Mouse (Mus musculus) spleen, adult 10 weeks (tissue): Measurements from ENCODE around the gene Pdlim4. TPM values are rescaled to one million over a fixed set of nuclear protein-coding genes. Genes with fewer than 3 reads are reported as not detected.

ENCODE experiments used
- polyA plus RNA-seq: library from polyadenylated mRNA; stranded (reverse); fragments of 350-450 nt; fragmentation: Illumina TruSeq; extraction: RNeasy Lipid Tissue Mini Kit (QIAGEN cat#74804); gene quantifications from one replicate; pipeline ENCODE4 v1.2.3, GENCODE M21; 2015; ENCODE audit warnings: low replicate concordance; ENCODE audit not compliant: insufficient read depth

Pdlim4 gene
- 9.6 TPM for polyA plus RNA-seq

DNA sequence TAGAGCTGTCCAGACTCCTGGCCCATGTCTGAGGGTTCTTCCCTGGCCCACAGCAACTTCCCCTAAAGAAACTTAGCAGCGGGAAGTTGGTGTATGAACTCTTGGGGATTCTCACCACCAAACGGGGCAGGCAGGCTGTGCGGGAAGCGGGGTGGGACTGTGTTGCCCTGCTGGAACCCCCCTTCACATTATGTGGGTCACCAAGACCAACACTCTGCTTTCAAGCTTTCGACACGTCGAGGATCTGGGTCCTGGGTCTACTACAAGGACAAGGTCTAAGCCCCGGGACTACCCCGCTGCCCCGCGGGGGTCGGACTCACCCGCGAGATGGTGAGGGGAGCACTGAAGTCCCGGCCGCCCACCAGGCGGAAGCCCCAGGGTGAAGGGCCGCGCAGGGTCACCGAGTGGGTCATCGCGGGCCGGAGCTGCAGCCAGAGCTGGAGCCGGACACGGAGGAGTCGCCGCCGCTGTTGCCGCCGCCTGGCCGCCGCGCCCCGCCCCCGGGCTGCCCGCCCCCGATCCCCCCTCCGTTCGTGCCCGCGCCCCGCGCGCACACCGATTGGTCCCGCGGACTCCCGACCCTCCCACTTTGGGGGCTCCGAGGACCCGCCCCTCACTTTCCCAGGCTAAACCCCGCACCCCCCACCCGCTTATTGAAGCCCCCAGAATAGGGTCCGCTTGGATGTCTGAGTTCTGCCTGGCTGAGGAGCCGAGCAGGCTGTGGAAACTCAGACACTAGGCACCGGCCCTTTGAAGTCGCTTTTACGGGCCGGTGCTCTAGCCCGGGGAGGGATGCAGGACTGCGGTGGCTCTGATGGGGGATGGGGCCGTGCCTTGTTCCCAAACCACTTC is at the start of gene Pdlim4:
TSS of gene Pdlim4 (minus strand) at position 495 of the 852 bp plus-strand sequence.

DNA sequence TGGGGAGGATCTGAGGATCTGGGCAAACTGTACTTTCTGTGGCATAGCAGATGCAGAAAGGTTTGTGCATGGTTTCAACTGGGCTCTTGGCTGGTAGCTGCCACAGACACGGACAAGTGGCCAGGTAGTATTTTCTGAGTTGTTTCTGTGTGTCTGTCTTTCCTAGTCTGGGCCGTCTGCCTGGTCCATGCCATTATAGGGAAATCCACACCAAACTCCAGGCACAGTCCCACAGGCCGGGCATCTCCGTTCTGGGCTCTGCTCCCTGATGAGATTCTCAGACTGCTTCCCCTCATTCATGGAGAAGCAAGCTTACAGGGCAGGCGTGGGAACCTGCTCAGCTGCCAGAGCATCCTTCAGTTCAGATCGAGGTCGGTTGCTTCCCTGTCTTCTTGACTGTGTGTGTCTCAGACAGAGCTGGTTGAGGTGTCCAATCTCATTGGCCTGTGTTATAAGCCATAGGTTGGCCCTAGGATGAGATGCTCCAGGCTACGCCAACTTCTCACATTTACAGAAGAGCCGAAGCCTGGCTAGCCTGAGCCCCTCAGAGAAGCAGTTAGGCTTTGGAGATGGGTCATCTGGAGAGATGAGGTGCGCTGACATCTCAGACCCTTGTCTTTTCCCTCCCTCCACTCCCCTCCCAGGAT is 31.4 kb upstream of the Pdlim4 start, which contains the start of gene P4ha2:
TSS of gene P4ha2 (plus strand) at position 51 of the 647 bp plus-strand sequence.

DNA sequence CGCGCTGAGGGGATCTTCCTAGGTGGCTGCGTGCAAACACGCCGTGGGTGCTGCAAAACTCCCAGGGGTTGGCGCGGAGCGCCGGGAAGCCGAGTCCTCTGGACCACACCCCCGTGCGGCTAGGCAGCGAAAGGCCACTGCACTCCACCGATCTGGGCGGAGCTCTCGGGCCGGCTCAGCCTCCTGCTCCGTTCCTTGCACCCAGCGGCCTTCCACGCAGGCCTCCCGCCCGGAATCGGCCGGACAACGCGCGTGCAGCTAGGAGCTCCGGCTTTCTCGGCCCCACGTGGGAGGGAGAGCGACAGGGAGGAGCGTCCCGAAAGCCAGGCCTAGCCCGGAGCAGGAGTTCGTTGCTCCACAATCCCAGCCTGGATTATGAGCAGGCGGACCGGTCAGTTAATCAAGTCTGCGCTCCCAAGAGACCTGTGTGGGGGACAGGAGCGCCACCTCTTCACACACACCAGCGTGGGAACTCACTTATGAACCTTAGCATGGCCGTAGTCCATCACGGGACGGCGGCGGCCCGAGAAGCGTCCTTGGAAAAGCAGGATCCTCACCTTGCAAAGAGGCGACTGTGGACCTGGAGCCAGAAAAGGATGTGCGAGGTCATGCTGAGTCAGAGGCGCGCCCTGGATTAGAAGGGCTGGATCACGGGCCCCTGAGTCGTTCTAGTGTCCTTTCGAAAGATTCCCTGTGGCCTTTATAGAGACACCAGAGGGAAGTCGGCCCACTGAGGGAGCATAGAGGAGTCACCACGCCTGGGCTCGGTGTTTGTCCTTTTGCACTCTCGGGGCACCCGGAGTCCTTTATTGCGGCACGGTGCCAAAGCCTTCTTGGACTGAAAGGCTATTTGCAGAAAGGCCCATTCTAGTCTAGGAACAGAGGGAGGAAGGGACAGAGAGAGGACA is 40.5 kb downstream of the Pdlim4 start, which contains the start of gene Slc22a4:
TSS of gene Slc22a4 (minus strand) at position 47 of the 908 bp plus-strand sequence.

Other genes starting within 250 kb of the Pdlim4 start
- gene Gm12216, start 209.8 kb downstream of the Pdlim4 start, polyA plus RNA-seq = 6.5 TPM
- 24.7 TPM for gene Slc22a5, start 177.4 kb downstream of the Pdlim4 start, polyA plus RNA-seq
- 6.7 TPM for gene Slc22a21, start 88.7 kb downstream of the Pdlim4 start, polyA plus RNA-seq
- gene Slc22a4, start 40.9 kb downstream of the Pdlim4 start, polyA plus RNA-seq = 5.8 TPM
- gene P4ha2, start 31.1 kb upstream of the Pdlim4 start, polyA plus RNA-seq = 3.6 TPM
- 0.44 TPM for gene Csf2, start 180.7 kb upstream of the Pdlim4 start, polyA plus RNA-seq
- gene Il3, start 198.3 kb upstream of the Pdlim4 start, polyA plus RNA-seq = not detected
- 0.47 TPM for gene Acsl6, start 234.8 kb upstream of the Pdlim4 start, polyA plus RNA-seq